Mouse (Mus musculus) forebrain, embryonic 11.5 days (tissue): ENCODE results near the gene Maml3. TPM values are rescaled to one million over a fixed set of nuclear protein-coding genes. Genes with fewer than 3 reads are reported as not detected.
A peak's percentile ranks its signal among the peaks of the same experiment; 100 is the strongest.

Experiments
- ATAC-seq: fragments of 200-750 bp; cut with Nextera tagmentation; replicated peaks from 2 replicates; pipeline ENCODE4 v1.8.0; 2017; ENCODE audit warnings: moderate TSS enrichment; ENCODE audit not compliant: low FRiP score
- DNase-seq: peaks from one replicate; pipeline ENCODE4 v3.0.0-alpha.2; 2017; ENCODE audit warnings: low spot score
- H3K27ac ChIP-seq: fragments of 300-500 bp; sonication (generic); 2 replicates; pipeline ENCODE4 v1.5.1; 2014; ENCODE audit warnings: low read depth, low read length
- H3K27me3 ChIP-seq: fragments of 300-500 bp; sonication (generic); 2 replicates; pipeline ENCODE4 v1.6.1; 2014; ENCODE audit warnings: mild to moderate bottlenecking, low read length, mixed read lengths; ENCODE audit not compliant: control insufficient read depth, insufficient read depth
- H3K36me3 ChIP-seq: fragments of 300-500 bp; sonication (generic); 2 replicates; pipeline ENCODE4 v1.6.1; 2014; ENCODE audit warnings: mild to moderate bottlenecking, low read length, moderate library complexity, mixed read lengths; ENCODE audit not compliant: control insufficient read depth, insufficient read depth
- H3K4me1 ChIP-seq: fragments of 300-500 bp; sonication (generic); replicated peaks from 2 replicates; pipeline ENCODE4 v1.6.1; 2014; ENCODE audit warnings: low read length, mixed read lengths; ENCODE audit not compliant: control insufficient read depth, insufficient read depth
- H3K4me2 ChIP-seq: fragments of 300-500 bp; sonication (generic); 2 replicates; pipeline ENCODE4 v1.6.1; 2014; ENCODE audit warnings: low read depth, mild to moderate bottlenecking, low read length, moderate library complexity, mixed read lengths; ENCODE audit not compliant: severe bottlenecking
- H3K4me3 ChIP-seq: fragments of 300-500 bp; sonication (generic); 2 replicates; pipeline ENCODE4 v1.5.1; 2014; ENCODE audit warnings: low read depth, low read length
- H3K9ac ChIP-seq: fragments of 300-500 bp; sonication (generic); 2 replicates; pipeline ENCODE4 v1.6.1; 2014; ENCODE audit warnings: low read length
- H3K9me3 ChIP-seq: fragments of 300-500 bp; sonication (generic); 2 replicates; pipeline ENCODE4 v1.6.1; 2016; ENCODE audit warnings: low read length, mixed read lengths; ENCODE audit not compliant: control insufficient read depth
- WGBS: fragments of 180-500 bp; shearing (Covaris S2); extraction: QIAGEN DNeasy Blood & Tissue Kit; methylation state at CpG from one replicate; pipeline ENCODE4 v1.1.7; 2014; 5-methylcytosine and 5-hydroxymethylcytosine counted together
- polyA plus RNA-seq: library from polyadenylated mRNA; unstranded; fragments of >200 nt; fragmentation: Nextera tagmentation; extraction: Ambion mirVana; gene quantifications from 2 replicates; pipeline ENCODE4 v1.2.1, GENCODE M21; 2014

Gene Maml3
- polyA plus RNA-seq, 1 experiment from 2014 or later: 7.5 TPM

GRCm38 (mm10) chr3:52062389-52063260, 42.3 kb downstream of the Maml3 start:
- H3K4me3 ChIP-seq: no peak overlapping the region

GRCm38 (mm10) chr3:52061472-52062388, 43.1 kb downstream of the Maml3 start:
- Histone ChIP-seq H3K36me3 (no peaks in the 10 kb centered on the region), H3K4me3 (no peak overlapping the region), H3K27ac (no peak overlapping the region), H3K9me3 (no peaks in the 10 kb centered on the region), H3K4me1 (peaks cover 14% of the 10 kb centered on the region), H3K4me2 (no peak overlapping the region), H3K9ac (no peak overlapping the region), H3K27me3 (no peaks in the 10 kb centered on the region)
- DNase-seq (no peak), ATAC-seq (peak; percentile 73; the same call in 1 of the 2 replicates)
- WGBS: 42% methylated on average over 8 of the region's 8 CpGs

More at GRCm38 (mm10) chr3:52062389-52063260, 42.3 kb downstream of the Maml3 start:
- no peaks in the 10 kb centered on the region for H3K36me3 ChIP-seq
- no peak overlapping the region for H3K4me2 ChIP-seq
- peak overlapping the region; percentile 53 for H3K27ac ChIP-seq
- DNase-seq (no peak), ATAC-seq (0 out of 2 replicates have a peak, but pooled peaks have one; percentile 31)
- no peaks in the 10 kb centered on the region for H3K9me3 ChIP-seq
- H3K9ac ChIP-seq: no peak overlapping the region
- H3K4me1 ChIP-seq: peaks cover 16% of the 10 kb centered on the region
- WGBS: 54% methylated on average over 11 of the region's 11 CpGs
- no peaks in the 10 kb centered on the region for H3K27me3 ChIP-seq

GRCm38 (mm10) chr3:52060886-52061285, 44.0 kb downstream of the Maml3 start:
- H3K27ac ChIP-seq: no peak overlapping the region
- no peak overlapping the region for H3K4me3 ChIP-seq
- H3K4me1 ChIP-seq: peaks cover 14% of the 10 kb centered on the region
- DNase-seq (no peak), ATAC-seq (no peak)
- H3K4me2 ChIP-seq: no peak overlapping the region
- 94% methylated on average over 7 of the region's 7 CpGs for WGBS
- no peaks in the 10 kb centered on the region for H3K27me3 ChIP-seq
- H3K36me3 ChIP-seq: no peaks in the 10 kb centered on the region
- no peaks in the 10 kb centered on the region for H3K9me3 ChIP-seq
- H3K9ac ChIP-seq: no peak overlapping the region

GRCm38 (mm10) chr3:52051801-52052200, 53.1 kb downstream of the Maml3 start:
- ATAC-seq (no peak), DNase-seq (no peak)
- H3K9ac ChIP-seq: no peak overlapping the region
- H3K4me2 ChIP-seq: no peak overlapping the region
- peaks cover 7% of the 10 kb centered on the region; the same call in 1 of the 2 replicates for H3K4me1 ChIP-seq
- no peak overlapping the region for H3K4me3 ChIP-seq
- 76% methylated on average over 2 of the region's 2 CpGs for WGBS
- no peaks in the 10 kb centered on the region for H3K27me3 ChIP-seq
- H3K36me3 ChIP-seq: no peaks in the 10 kb centered on the region
- no peak overlapping the region for H3K27ac ChIP-seq
- H3K9me3 ChIP-seq: no peaks in the 10 kb centered on the region; the same call in 1 of the 2 replicates

- Histone ChIP-seq H3K4me1 (peaks cover 33% of the 10 kb centered on the region; the same call in 1 of the 2 replicates), H3K27me3 (no peaks in the 10 kb centered on the region), H3K9me3 (no peaks in the 10 kb centered on the region; the same call in 1 of the 2 replicates), H3K9ac (no peak overlapping the region), H3K27ac (no peak overlapping the region), H3K36me3 (no peaks in the 10 kb centered on the region), H3K4me3 (no peak overlapping the region), H3K4me2 (no peak overlapping the region)
- DNase-seq (no peak), ATAC-seq (no peak)
- 93% methylated on average over 14 of the region's 14 CpGs for WGBS
These were observed 56.8 kb downstream of the Maml3 start for GRCm38 (mm10) chr3:52048082-52048481.

- no peak for DNase-seq
- H3K9ac ChIP-seq: peak overlapping the region; percentile 54
- H3K27me3 ChIP-seq: no peaks in the 10 kb centered on the region
- no peaks in the 10 kb centered on the region for H3K36me3 ChIP-seq
- no peak for ATAC-seq
- peaks cover 33% of the 10 kb centered on the region; the same call in 1 of the 2 replicates for H3K4me1 ChIP-seq
- H3K27ac ChIP-seq: peak overlapping the region; percentile 93
- 75% methylated on average over 8 of the region's 8 CpGs for WGBS
- peak overlapping the region; percentile 21; the same call in 1 of the 2 replicates for H3K4me3 ChIP-seq
- H3K9me3 ChIP-seq: no peaks in the 10 kb centered on the region; the same call in 1 of the 2 replicates
- H3K4me2 ChIP-seq: peak overlapping the region; percentile 55; the same call in 1 of the 2 replicates
These were observed 57.3 kb downstream of the Maml3 start for GRCm38 (mm10) chr3:52047537-52047936.

- H3K4me3 ChIP-seq: peak overlapping the region; percentile 21; the same call in 1 of the 2 replicates
- H3K4me1 ChIP-seq: peaks cover 33% of the 10 kb centered on the region; the same call in 1 of the 2 replicates
- peak overlapping the region; percentile 54 for H3K9ac ChIP-seq
- H3K9me3 ChIP-seq: no peaks in the 10 kb centered on the region; the same call in 1 of the 2 replicates
- peak overlapping the region; percentile 93 for H3K27ac ChIP-seq
- H3K36me3 ChIP-seq: no peaks in the 10 kb centered on the region
- under 1% methylated on average over 13 of the region's 13 CpGs for WGBS
- no peaks in the 10 kb centered on the region for H3K27me3 ChIP-seq
- DNase-seq (peak; percentile 96), ATAC-seq (peak; percentile 84)
- peak overlapping the region; percentile 55 for H3K4me2 ChIP-seq
These were observed 57.9 kb downstream of the Maml3 start for GRCm38 (mm10) chr3:52046895-52047372.
